Mouse (Mus musculus) ES-Bruce4 (cell line): ENCODE results near the gene Ahr.

Experiments used
- CTCF ChIP-seq: IDR thresholded peaks from one replicate; pipeline ENCODE4 v1.8.1; 2011; ENCODE audit warnings: low read depth, low read length
- EP300 ChIP-seq: IDR thresholded peaks from 2 replicates; pipeline ENCODE4 v1.6.1; 2011; ENCODE audit warnings: low read depth, low read length; ENCODE audit not compliant: insufficient read depth

GRCm38 (mm10) chr12:35534114-35534753, 604 bp downstream of the Ahr start:
- no peak for TF ChIP-seq EP300
- no peak for TF ChIP-seq CTCF
